Mouse (Mus musculus): ENCODE measurements around the gene Afmid.

DNA sequence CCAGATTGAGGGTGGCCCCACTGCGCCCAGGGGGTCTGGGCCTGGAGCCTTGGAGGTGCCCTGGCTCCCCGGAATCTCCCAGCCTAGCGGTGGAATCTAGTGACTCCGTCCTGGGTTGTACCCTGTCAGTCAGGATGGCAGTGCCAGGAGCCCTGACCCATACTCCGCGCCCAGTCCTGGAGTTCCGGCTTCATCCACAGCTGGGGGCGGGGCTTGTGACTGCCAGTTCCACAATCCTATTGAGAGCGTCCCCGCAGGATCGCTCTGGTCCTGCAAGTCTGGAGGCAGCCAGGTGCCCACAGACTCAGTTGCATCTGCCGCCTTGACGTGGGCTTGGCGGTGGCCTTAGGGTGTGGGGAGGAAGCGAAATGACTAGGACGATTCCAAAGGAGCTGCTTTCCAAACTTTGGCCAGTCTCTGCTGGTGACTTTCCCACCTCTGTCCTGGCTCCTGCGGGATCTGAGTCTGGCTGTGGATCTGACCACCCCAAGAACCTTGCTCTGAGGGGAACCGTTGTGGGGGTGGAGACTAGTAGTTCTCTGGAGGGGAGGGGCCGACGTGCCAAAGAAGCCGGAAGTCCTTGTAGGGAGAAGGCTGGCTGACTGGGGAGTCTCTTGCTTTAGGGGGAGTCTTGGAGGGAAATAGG lies 15.2 kb upstream of the Afmid start:
- TF ChIP-seq CTCF (IDR thresholded peaks at IDR 0.05) (peak; percentile 79), EP300 (IDR thresholded peaks at IDR 0.05) (no peak)

All from lung, postnatal 0 days (tissue).